Mouse (Mus musculus) heart, postnatal 0 days (tissue): ENCODE data around the gene B4galnt3. TPM values are rescaled to one million over a fixed set of nuclear protein-coding genes. Genes with fewer than 3 reads are reported as not detected.

ENCODE experiments used
- ATAC-seq: fragments of 200-750 bp; cut with Nextera tagmentation; 2 replicates; pipeline ENCODE4 v1.8.0; 2017; ENCODE audit warnings: low read depth, moderate number of reproducible peaks, moderate library complexity; ENCODE audit not compliant: insufficient read depth
- DNase-seq: peaks from one replicate; pipeline ENCODE4 v3.0.0-alpha.2; 2016; ENCODE audit warnings: low spot score
- H3K27ac ChIP-seq: fragments of 300-500 bp; sonication (generic); 2 replicates; pipeline ENCODE4 v1.5.1; 2014; ENCODE audit warnings: low read depth, mild to moderate bottlenecking
- H3K27me3 ChIP-seq: fragments of 300-500 bp; sonication (generic); 2 replicates; pipeline ENCODE4 v1.6.1; 2014; ENCODE audit warnings: low read length, mixed read lengths; ENCODE audit not compliant: control insufficient read depth, insufficient read depth
- H3K36me3 ChIP-seq: fragments of 300-500 bp; sonication (generic); replicated peaks from 2 replicates; pipeline ENCODE4 v1.6.1; 2014; ENCODE audit warnings: low read length, mixed read lengths; ENCODE audit not compliant: control insufficient read depth, insufficient read depth
- H3K4me1 ChIP-seq: fragments of 300-500 bp; sonication (generic); 2 replicates; pipeline ENCODE4 v1.6.1; 2014; ENCODE audit warnings: antibody characterized with exemption; ENCODE audit not compliant: control insufficient read depth, insufficient read depth
- H3K4me2 ChIP-seq: fragments of 300-500 bp; sonication (generic); 2 replicates; pipeline ENCODE4 v1.6.1; 2014; ENCODE audit warnings: low read depth, mild to moderate bottlenecking, low read length, moderate library complexity
- H3K4me3 ChIP-seq: fragments of 300-500 bp; sonication (generic); 2 replicates; pipeline ENCODE4 v1.5.1; 2014; ENCODE audit warnings: low read depth, low read length
- H3K9ac ChIP-seq: fragments of 300-500 bp; sonication (generic); replicated peaks from 2 replicates; pipeline ENCODE4 v1.6.1; 2014; ENCODE audit warnings: low read depth, low read length, mixed read lengths
- H3K9me3 ChIP-seq: fragments of 300-500 bp; sonication (generic); replicated peaks from 2 replicates; pipeline ENCODE4 v1.6.1; 2016; ENCODE audit warnings: low read length; ENCODE audit not compliant: control insufficient read depth
- CTCF ChIP-seq: IDR thresholded peaks from 2 replicates; pipeline ENCODE4 v1.5.1; 2016; ENCODE audit warnings: antibody characterized with exemption, control low read depth, low read depth
- EP300 ChIP-seq: IDR thresholded peaks from 2 replicates; pipeline ENCODE4 v1.6.1; 2016; ENCODE audit warnings: antibody characterized with exemption, low read depth
- WGBS: fragments of 180-500 bp; shearing (Covaris S2); extraction: QIAGEN DNeasy Blood & Tissue Kit; methylation state at CpG from one replicate; pipeline ENCODE4 v1.1.7; 2014; 5-methylcytosine and 5-hydroxymethylcytosine counted together
- polyA plus RNA-seq: library from polyadenylated mRNA; unstranded; fragments of >200 nt; fragmentation: Nextera tagmentation; extraction: Ambion mirVana; gene quantifications from 2 replicates; pipeline ENCODE4 v1.2.1, GENCODE M21; 2015
- total RNA-seq: library from RNA; depleted of rRNA; stranded (reverse); fragments of >200 nt; gene quantifications from 2 replicates; pipeline ENCODE4 v1.2.3, GENCODE M21; 2014; ENCODE audit warnings: low replicate concordance

The B4galnt3 gene
- total and polyA plus RNA-seq, 2 experiments from 2014 or later, result 0.08 TPM; not detected in 1

DNA sequence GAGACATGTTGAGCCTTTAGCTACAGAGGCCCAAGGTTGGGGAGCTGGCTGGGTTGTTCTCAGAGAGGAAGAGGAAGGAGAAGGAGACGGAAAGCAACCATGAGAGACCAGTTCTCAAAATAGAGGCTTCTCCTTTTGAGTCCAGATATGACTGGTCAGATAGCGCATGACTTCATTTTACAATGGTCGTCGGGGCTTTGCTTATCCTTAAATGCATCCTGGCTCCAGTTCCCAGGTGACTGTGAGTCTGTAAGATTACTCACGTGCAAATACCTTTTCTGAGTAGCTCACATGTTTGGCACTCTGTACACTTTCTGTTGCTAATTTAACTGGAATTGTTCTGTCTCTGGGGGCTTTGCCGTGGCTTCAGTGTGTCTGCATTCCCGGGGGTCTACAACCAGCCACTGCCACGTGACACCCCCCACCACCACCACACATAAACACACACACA, 114.6 kb downstream of the B4galnt3 start:
- H3K4me1 ChIP-seq, result peaks cover 19% of the 10 kb centered on the region; the same call in 1 of the 2 replicates

DNA sequence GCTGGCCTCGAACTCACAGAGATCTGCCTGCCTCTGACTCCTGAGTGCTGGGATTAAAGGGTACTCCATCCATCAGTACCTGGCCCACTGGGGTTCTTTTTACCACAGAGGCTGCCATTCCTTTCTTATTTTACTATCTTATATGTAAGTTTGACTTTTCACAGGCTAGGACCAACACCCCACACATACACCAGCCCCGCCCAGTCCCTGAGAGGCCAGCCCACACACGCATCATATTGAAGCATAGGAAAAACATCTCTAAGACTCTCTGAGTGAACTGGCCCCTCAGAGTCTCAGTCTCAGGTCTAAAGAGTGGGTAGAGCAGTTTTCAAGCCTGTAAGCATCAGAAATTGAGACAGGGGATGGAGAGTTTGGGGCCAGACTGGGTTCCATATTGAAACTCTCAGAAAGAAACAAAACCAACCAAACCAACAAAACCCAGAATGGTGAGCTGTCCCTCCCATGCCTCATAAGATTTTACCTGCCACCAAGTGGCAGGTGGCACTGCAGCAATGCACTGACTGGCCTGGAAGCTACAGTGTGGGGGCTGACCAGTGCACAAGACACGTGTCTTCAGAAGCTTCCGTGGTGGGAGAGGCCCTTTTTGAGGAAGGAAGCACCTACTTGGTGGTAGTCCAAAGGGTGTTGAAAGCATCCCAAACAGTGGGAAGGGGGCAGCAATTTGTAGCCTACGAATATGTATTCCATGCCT, 115.2 kb downstream of the B4galnt3 start:
- Histone ChIP-seq H3K27me3 (no peaks in the 10 kb centered on the region), H3K4me2 (no peak overlapping the region), H3K36me3 (no peaks in the 10 kb centered on the region), H3K27ac (no peak overlapping the region), H3K4me1 (peaks cover 25% of the 10 kb centered on the region), H3K9me3 (no peaks in the 10 kb centered on the region), H3K4me3 (no peak overlapping the region), H3K9ac (no peak overlapping the region)
- DNase-seq (no peak), ATAC-seq (no peak)
- TF ChIP-seq EP300 (no peak), CTCF (no peak)
- 81% methylated on average over 6 of the region's 6 CpGs for WGBS

More for the DNA sequence above, 114.6 kb downstream of the B4galnt3 start:
- Histone ChIP-seq H3K27ac (no peak overlapping the region), H3K4me2 (no peak overlapping the region), H3K27me3 (no peaks in the 10 kb centered on the region), H3K4me3 (no peak overlapping the region), H3K9me3 (no peaks in the 10 kb centered on the region), H3K36me3 (no peaks in the 10 kb centered on the region), H3K9ac (no peak overlapping the region)
- no peak for DNase-seq
- TF ChIP-seq CTCF (no peak), EP300 (no peak)
- ATAC-seq, result no peak
- WGBS, result 38% methylated on average over 8 of the region's 8 CpGs

GRCm38 (mm10) chr6:120175650-120176049, 118.7 kb downstream of the B4galnt3 start:
- peaks cover 38% of the 10 kb centered on the region for H3K4me1 ChIP-seq
- 92% methylated on average over 4 of the region's 4 CpGs for WGBS
- DNase-seq (no peak), ATAC-seq (no peak)
- H3K27ac ChIP-seq, result peak overlapping the region; percentile 87
- no peaks in the 10 kb centered on the region for H3K9me3 ChIP-seq
- H3K27me3 ChIP-seq, result no peaks in the 10 kb centered on the region
- TF ChIP-seq EP300, result no peak
- no peak for TF ChIP-seq CTCF
- H3K9ac ChIP-seq, result no peak overlapping the region
- no peak overlapping the region for H3K4me2 ChIP-seq
- H3K4me3 ChIP-seq, result no peak overlapping the region
- H3K36me3 ChIP-seq, result no peaks in the 10 kb centered on the region

GRCm38 (mm10) chr6:120174602-120175115, 119.7 kb downstream of the B4galnt3 start:
- peak; percentile 93 for DNase-seq
- Histone ChIP-seq H3K9ac (no peak overlapping the region), H3K4me2 (no peak overlapping the region), H3K4me1 (peaks cover 30% of the 10 kb centered on the region), H3K27me3 (no peaks in the 10 kb centered on the region), H3K4me3 (no peak overlapping the region), H3K9me3 (no peaks in the 10 kb centered on the region), H3K36me3 (no peaks in the 10 kb centered on the region), H3K27ac (peak overlapping the region; percentile 87)
- WGBS, result 12% methylated on average over 7 of the region's 7 CpGs
- TF ChIP-seq EP300 (peak; percentile 90), CTCF (no peak)
- peak; percentile 92 for ATAC-seq

DNA sequence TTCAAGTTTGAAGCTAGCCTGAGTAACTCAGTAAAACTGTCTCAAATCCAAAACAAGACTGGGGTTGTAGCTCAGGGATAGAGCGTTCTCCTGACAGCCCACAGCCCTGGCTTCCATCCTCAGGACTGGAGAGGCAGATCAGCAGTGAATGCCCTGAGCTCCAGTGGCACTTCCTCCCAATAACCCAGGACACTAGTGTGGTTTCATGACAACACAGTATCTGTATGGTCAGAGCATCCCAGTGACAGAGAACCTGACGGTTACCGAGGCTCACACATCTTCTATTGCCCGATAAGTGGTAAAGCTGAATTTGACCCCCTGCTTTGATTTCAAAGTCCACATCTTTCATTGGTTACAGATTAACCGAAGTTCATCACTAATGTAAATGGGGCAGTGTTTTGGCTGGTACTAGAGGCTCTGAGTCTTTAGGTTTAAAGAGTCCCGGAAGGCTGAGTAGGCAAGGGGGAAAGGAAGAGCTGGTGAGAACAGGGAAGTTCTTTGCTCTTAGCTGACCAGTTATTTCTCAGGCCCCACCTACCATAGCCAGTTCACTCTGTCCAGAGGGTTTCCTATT, 120.2 kb downstream of the B4galnt3 start:
- peaks cover 26% of the 10 kb centered on the region for H3K4me1 ChIP-seq
- H3K9ac ChIP-seq, result no peak overlapping the region
- WGBS, result 62% methylated on average over 6 of the region's 6 CpGs
- H3K9me3 ChIP-seq, result no peaks in the 10 kb centered on the region
- no peak for ATAC-seq
- no peak overlapping the region for H3K4me2 ChIP-seq
- DNase-seq, result no peak
- H3K27me3 ChIP-seq, result no peaks in the 10 kb centered on the region
- TF ChIP-seq CTCF (no peak), EP300 (no peak)
- H3K27ac ChIP-seq, result peak overlapping the region; percentile 87
- H3K4me3 ChIP-seq, result no peak overlapping the region
- no peaks in the 10 kb centered on the region for H3K36me3 ChIP-seq
